Mouse (Mus musculus) thymus, adult 18-20 months (tissue): Measurements from ENCODE around the gene Pde9a.
A peak's percentile ranks its signal among the peaks of the same experiment; 100 is the strongest.

Experiments
- DNase-seq, 2 experiments: peaks; one replicate each; pipeline ENCODE4 v3.0.0; 2022; ENCODE audit warnings: mixed read lengths in 2 of 2

Gene Pde9a

DNA sequence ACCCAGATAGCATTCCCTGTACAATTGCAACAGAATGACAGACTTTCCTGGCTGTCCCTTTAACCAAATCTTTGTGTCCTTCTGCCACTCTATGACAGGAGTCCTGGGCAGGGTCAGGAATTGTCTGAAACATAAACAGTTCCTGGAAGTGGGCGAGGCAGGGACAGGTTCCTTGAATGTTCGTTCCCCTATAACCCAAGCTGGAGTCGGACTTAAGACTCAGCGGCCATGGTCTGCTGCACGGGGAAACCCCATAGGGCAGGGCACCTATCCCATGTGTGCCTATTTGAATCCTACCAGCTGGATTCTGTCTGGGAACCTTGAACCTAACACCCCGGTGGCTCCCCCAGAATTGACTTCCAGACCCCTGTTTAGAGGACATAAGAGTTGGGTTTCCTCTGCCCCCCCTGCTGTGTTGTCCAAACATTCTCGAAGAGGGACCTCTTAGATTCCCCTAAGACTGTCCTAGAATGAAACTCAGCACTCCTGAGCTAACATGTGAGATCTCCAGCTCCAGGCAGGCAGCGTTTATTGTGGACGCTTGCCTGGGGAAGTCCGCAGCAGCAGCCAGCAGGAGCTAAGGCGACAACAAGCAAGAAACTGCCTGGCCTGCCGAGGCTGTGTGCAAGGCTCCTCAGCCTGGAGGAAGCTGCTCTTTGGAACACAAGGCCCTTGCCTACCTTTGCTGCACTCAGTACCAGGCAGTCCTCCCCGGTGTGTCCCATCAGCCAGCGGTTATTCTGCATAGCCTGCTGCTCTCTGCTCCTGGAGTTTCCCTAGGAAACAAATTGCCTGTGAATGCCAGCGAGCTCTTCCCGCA is 48.2 kb downstream of the Pde9a start:
- no peak for DNase-seq

- no peak for DNase-seq
Observed at GRCm38 (mm10) chr17:31434825-31435325, 48.9 kb downstream of the Pde9a start.

GRCm38 (mm10) chr17:31435934-31436813 is 50.2 kb downstream of the Pde9a start:
- no peak for DNase-seq

DNA sequence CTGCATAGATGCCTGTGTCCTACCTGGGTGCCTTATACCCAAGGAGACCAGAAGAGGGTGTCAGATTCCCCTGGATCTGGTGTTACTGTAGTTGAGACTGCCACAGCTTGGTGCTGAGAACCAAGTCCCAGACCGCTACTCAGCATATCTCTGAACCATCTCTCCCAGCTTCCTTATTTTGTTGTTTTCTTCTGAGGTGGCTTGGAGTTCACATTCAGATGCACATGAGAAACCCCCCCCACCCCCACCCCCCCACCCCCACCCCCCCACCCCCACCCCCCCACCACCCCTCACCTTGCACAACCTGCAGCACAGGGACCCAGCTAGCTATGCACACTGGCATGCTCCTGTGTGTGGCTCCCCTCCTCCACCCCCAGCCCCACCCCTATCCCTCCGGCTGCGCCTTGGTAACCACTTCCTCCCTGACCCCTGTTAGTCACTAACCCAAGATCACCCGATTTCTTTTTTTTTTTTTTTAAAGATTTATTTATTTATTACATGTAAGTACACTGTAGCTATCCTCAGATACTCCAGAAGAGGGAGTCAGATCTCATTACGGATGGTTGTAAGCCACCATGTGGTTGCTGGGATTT is 50.9 kb downstream of the Pde9a start:
- DNase-seq = no peak

DNA sequence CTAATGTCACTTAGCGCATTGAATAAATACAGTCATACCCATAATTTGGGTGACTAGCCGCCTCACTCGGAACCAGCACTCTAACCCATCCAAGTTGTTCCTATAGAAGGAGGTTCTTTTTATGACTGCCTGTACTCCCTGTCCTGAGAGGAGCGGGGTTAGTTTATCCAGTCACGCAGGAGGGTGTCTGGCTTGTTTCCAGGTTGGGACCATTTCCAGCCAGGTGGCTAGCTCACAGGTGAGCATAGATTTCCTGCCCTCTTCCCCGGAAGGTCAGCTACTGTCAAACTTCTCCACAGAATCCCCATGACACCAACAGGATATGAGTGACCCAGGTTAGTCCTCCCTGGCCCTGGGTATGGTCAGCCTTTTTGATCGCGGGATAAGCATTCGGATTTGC is 51.5 kb downstream of the Pde9a start:
- DNase-seq = no peak

DNA sequence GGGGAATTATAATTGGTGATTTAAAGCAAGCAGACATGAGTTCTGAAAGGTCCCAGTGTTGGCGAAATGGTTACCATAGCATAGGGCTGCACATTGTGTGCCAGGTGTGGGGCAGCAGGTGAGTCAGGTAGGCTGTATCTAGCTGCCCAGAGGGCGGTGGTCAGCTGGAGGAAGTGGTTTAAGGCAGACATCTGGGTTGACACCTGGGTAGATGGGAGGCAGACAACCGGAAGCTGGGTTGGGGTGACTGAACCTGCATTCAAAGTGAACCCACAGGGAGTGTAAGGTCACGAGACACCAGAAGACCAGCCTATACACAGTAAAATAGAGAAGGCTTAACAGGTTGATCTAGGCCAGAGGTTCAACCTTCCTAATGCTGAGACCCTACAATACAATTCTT is 54.0 kb downstream of the Pde9a start:
- DNase-seq = peak; percentile 18 to 26

DNA sequence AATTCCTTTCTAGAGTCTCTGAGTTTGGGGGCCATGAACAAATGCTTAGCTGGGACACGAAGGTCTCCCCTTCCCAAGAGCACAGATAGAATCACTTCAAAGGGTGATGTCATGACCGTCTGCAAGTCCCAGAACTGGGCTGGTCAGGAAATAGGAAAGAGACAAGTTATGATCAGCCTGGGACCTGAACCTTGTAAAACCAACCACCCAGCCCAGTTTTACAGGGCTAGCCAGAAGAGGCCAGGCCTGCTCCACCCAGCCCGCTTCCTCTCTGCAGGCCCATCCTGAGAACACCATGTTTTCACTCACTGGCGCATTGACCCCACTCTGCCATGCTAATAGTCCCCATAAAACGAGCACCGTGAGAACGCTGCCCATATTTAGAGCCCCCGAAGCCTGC is 56.5 kb downstream of the Pde9a start:
- no peak for DNase-seq

GRCm38 (mm10) chr17:31444251-31444650 is 58.2 kb downstream of the Pde9a start:
- no peak for DNase-seq

DNA sequence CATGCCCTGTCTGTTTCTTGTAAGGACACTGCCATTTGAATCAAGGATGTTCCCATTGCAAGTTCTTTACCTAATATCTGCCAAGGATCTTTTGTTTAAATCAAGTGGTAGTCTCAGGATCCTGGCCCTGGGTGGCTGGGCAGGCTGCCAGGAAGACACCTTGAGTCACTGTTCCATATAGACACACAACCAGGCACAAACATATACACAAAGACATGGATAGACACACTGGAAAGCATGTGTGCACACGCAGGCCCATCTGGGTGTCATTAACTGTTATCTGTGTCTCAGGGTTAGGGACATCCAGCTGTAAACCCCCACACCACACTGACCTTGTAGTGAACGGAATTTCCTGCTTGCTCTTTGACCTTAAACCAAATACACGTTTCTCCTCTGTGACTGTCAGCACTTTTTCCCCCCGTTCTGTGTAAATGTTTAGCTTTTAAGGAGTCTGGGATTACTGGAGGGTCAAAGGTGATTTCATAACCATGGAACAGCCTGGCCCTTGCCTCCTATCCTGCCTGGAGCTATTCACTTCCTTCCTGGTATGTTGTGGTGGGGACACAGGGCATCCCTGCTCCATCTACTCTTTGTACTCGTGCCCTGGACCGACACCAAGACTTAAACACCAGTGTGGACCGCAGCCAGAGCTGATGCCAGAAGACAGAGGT is 59.2 kb downstream of the Pde9a start:
- no peak for DNase-seq

DNA sequence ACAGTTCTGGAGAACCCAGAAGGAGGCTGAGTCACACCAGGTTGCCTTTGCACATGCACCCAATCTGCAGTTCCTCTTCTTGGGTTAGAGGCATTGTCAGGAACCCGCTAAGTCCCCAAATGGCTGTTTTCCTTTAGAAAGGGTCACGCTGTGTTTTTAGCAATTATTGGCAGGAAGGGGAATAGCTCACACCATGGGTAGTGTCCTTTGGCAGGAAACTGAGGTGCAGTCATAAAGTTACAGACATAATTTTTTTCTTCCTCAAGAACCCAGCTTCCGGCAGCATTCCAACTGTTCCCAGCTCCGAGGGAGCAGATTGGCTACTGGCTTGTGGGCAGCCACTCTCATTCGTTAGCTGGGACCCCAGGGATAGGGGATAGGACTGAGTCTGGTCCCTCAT is 61.8 kb downstream of the Pde9a start:
- no peak for DNase-seq

DNA sequence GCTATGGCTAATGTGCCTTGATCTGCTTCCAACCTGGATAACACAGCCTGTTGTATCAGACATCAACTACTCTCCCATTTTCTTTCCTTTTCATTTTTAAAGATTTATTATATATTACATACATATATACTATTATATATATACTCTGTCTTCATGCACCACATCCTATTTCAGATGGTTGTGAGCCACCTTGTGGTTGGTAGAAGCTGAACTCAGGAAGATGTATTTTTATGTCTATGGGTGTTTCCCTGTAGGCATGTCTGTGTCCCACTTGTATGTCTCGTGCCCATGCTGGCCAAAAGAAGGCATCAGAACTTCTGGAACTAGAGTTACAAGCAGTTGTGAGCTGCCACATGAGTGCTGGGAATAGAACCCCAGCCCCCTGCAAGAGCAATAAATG is 62.5 kb downstream of the Pde9a start:
- DNase-seq = no peak

DNA sequence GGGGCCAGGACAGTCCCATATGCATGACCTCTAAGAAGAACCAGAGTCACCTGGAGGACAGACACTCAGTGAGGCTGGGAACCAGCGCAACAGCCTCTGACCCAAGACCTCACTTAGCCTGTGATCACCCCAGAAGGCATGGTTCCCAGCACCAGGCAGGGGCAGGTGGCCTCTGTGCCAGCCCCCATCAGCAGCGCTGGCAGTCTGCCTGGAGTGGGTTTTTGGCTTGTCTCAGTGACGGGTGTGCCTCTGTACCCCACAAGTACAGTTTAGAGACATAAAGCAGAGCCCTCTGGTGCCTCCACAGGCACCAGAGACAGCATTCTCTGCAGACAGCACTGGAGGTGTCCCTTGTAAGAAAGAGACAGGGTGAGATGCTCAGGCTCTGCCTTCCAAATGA is 64.2 kb downstream of the Pde9a start:
- no peak for DNase-seq

GRCm38 (mm10) chr17:31451179-31451708 is 65.2 kb downstream of the Pde9a start:
- DNase-seq = no peak

- DNase-seq = no peak
Observed at GRCm38 (mm10) chr17:31452816-31453215, 66.8 kb downstream of the Pde9a start.

- no peak for DNase-seq
Observed at GRCm38 (mm10) chr17:31453476-31453875, 67.5 kb downstream of the Pde9a start.

DNA sequence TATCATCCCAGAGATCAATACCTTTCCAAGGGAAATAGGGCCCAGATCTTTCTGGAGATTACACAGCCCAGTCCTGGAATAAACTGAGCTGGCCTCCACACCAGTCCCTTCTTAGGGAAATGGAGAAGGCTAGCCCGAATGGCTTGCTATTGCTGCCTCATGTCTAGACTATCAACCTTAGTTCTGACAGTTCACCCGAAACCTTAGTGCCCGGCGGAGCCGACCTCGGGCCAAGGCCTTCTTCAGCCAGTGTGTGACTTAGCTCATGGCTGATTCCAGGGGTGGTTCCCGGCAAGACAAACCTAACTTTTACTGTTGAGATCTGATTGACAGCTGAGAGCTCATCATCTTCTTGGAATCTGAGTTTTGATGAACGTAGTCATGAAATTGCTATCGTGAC is 68.0 kb downstream of the Pde9a start:
- DNase-seq = no peak

GRCm38 (mm10) chr17:31456723-31457567 is 70.9 kb downstream of the Pde9a start:
- DNase-seq = no peak

- no peak for DNase-seq
Observed at GRCm38 (mm10) chr17:31460416-31460815, 74.4 kb downstream of the Pde9a start.

DNA sequence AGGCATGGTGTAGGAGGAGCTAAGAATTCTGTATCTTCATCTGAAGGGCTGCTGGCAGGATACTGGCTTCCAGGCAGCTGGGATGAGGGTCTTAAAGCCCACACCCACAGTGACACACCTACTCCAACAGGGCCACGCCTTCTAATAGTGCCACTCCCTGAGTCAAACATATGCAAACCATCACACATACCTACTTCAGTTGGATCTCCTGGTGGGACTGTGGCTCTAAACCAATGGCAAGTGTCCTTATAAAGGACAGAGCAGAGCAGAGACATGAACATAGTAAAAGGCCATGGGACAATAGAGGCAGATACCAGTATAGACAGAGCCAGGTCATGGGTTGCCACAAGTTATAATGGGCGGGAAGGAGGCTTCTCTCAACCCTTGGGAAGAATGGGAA is 76.5 kb downstream of the Pde9a start:
- no peak for DNase-seq

GRCm38 (mm10) chr17:31466854-31467253 is 80.8 kb downstream of the Pde9a start:
- no peak for DNase-seq

DNA sequence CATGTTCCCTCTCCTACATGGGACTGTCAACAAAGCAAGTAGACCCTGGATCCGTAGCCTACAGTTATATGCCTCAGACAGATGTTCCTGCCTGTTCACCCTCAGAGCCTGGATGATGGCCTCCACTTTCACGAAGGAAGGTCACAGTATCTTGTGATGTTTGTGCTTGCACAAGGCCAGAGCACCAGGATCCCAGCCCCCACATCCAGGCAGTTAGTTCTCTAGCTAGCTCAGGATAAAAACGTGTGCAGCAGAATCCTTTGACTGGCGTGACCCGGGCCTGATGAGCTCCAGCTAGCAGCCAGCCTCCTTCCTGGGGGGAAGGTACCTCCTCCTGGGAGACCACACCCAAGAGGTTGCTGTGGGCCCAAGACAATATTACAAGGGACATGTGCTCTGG is 82.5 kb downstream of the Pde9a start:
- DNase-seq = no peak
